Mouse (Mus musculus): ENCODE results near the gene Onecut1. TPM values are rescaled to one million over a fixed set of nuclear protein-coding genes. Genes with fewer than 3 reads are reported as not detected.

Gene Onecut1
- total and polyA plus RNA-seq, 3 experiments = not detected

- no peak overlapping the region for H3K27ac ChIP-seq (ENCODE audit: control insufficient read depth, low read depth, low read length)
- H3K79me2 ChIP-seq (ENCODE audit: control insufficient read depth, insufficient read depth, low read length, poor library complexity) = no peaks in the 10 kb centered on the region
- no peak overlapping the region for H3K4me3 ChIP-seq (ENCODE audit: control insufficient read depth in 1 of 2, insufficient read depth in 1 of 2, low read depth in 2 of 2, low read length in 2 of 2)
- TF ChIP-seq POLR2AphosphoS2 (IDR thresholded peaks at IDR 0.05; ENCODE audit: low read length) (no peak), TBP (IDR thresholded peaks at IDR 0.05; ENCODE audit: low read depth, low read length) (no peak), USF1 (IDR thresholded peaks at IDR 0.05; ENCODE audit: low read depth, low read length) (no peak), POLR2AphosphoS5 (IDR thresholded peaks at IDR 0.05; ENCODE audit: borderline replicate concordance, low read depth, low read length) (no peak), TAL1 (IDR thresholded peaks at IDR 0.05; ENCODE audit: low read length) (no peak), RCOR1 (IDR thresholded peaks at IDR 0.05; ENCODE audit: low read depth, low read length) (no peak), NRF1 (IDR thresholded peaks at IDR 0.05; ENCODE audit: insufficient read depth, low read depth, low read length, poor library complexity, severe bottlenecking) (no peak), GABPA (IDR thresholded peaks at IDR 0.05; ENCODE audit: low read depth, low read length) (no peak), NELFE (IDR thresholded peaks at IDR 0.05; ENCODE audit: low read depth, low read length) (no peak), JUND (IDR thresholded peaks at IDR 0.05; ENCODE audit: low read depth, low read length) (no peak), ZKSCAN1 (IDR thresholded peaks at IDR 0.05; ENCODE audit: low read depth, low read length) (no peak), MYB (IDR thresholded peaks at IDR 0.05; ENCODE audit: low read depth, low read length) (no peak), EP300 (IDR thresholded peaks at IDR 0.05; ENCODE audit: low read depth in 1 of 2, low read length in 2 of 2) (no peak), ZC3H11A (IDR thresholded peaks at IDR 0.05; ENCODE audit: low read depth, low read length) (no peak)
- no peaks in the 10 kb centered on the region for H3K36me3 ChIP-seq (ENCODE audit: control insufficient read depth in 1 of 2, insufficient read depth in 2 of 2, low read length in 2 of 2)
- no peak overlapping the region for H3K9ac ChIP-seq (ENCODE audit: control insufficient read depth, low read depth, low read length, poor library complexity, severe bottlenecking)
- H3K27me3 ChIP-seq (ENCODE audit: control insufficient read depth in 1 of 2, insufficient read depth in 2 of 2, low read length in 2 of 2) = no peaks in the 10 kb centered on the region; a peak in 1 of 4 replicates
- no peaks in the 10 kb centered on the region for H3K9me3 ChIP-seq (replicated peaks; ENCODE audit: insufficient read depth, low read length)
- no peak for DNase-seq (ENCODE audit: low read depth, low spot score)
- H3K4me1 ChIP-seq (ENCODE audit: control insufficient read depth in 1 of 2, insufficient read depth in 2 of 2, low read length in 2 of 2) = no peaks in the 10 kb centered on the region; a peak in 1 of 4 replicates
Measured at GRCm38 (mm10) chr9:74906951-74907350, 45.2 kb downstream of the Onecut1 start.

GRCm38 (mm10) chr9:74909245-74909644 is 47.5 kb downstream of the Onecut1 start:
- no peaks in the 10 kb centered on the region for H3K36me3 ChIP-seq (ENCODE audit: control insufficient read depth in 1 of 2, insufficient read depth in 2 of 2, low read length in 2 of 2)
- DNase-seq (ENCODE audit: low read depth, low spot score) = no peak
- no peak for TF ChIP-seq MXI1 (IDR thresholded peaks at IDR 0.05; ENCODE audit: low read depth, low read length)
- no peak for TF ChIP-seq JUND (IDR thresholded peaks at IDR 0.05; ENCODE audit: low read depth, low read length)
- no peak for TF ChIP-seq TCF12 (IDR thresholded peaks at IDR 0.05; ENCODE audit: low read depth, low read length)
- TF ChIP-seq ETS1 (IDR thresholded peaks at IDR 0.05; ENCODE audit: low read depth, low read length) = no peak
- TF ChIP-seq SIN3A (IDR thresholded peaks at IDR 0.05; ENCODE audit: low read length) = no peak
- TF ChIP-seq ZNF384 (IDR thresholded peaks at IDR 0.05; ENCODE audit: low read depth, low read length) = no peak
- TF ChIP-seq HCFC1 (IDR thresholded peaks at IDR 0.05; ENCODE audit: low read depth, low read length) = no peak
- no peak for TF ChIP-seq ZMIZ1 (IDR thresholded peaks at IDR 0.05; ENCODE audit: low read depth, low read length)
- H3K27ac ChIP-seq (ENCODE audit: control insufficient read depth, low read depth, low read length) = no peak overlapping the region
- H3K27me3 ChIP-seq (ENCODE audit: control insufficient read depth in 1 of 2, insufficient read depth in 2 of 2, low read length in 2 of 2) = no peaks in the 10 kb centered on the region; a peak in 3 of 4 replicates
- no peaks in the 10 kb centered on the region for H3K9me3 ChIP-seq (replicated peaks; ENCODE audit: insufficient read depth, low read length)
- H3K4me1 ChIP-seq (ENCODE audit: control insufficient read depth in 1 of 2, insufficient read depth in 2 of 2, low read length in 2 of 2) = no peaks in the 10 kb centered on the region; a peak in 1 of 4 replicates
- H3K79me2 ChIP-seq (ENCODE audit: control insufficient read depth, insufficient read depth, low read length, poor library complexity) = no peaks in the 10 kb centered on the region
- H3K4me3 ChIP-seq (ENCODE audit: control insufficient read depth in 1 of 2, insufficient read depth in 1 of 2, low read depth in 2 of 2, low read length in 2 of 2) = no peak overlapping the region
- H3K9ac ChIP-seq (ENCODE audit: control insufficient read depth, low read depth, low read length, poor library complexity, severe bottlenecking) = no peak overlapping the region

Data from MEL (cell line).